Mouse (Mus musculus): ENCODE measurements around the gene Slc22a13.

GRCm38 (mm10) chr9:119155826-119156225, 53.1 kb downstream of the Slc22a13 start:
- TF ChIP-seq POLR2A (IDR thresholded peaks at IDR 0.05; ENCODE audit: borderline replicate concordance, insufficient read depth, low read length) (no peak), CTCF (IDR thresholded peaks at IDR 0.05; ENCODE audit: borderline replicate concordance, insufficient read depth, low read depth, low read length) (no peak)

Data from cerebellum, adult 2 months (tissue).